Mouse (Mus musculus): ENCODE data around the gene Napepld. TPM values are rescaled to one million over a fixed set of nuclear protein-coding genes. Genes with fewer than 3 reads are reported as not detected.
"Not testable (repeated sequence)": the region's sequence is repeated elsewhere in the genome, so short reads cannot be mapped to it uniquely, and the experiment has no call there.

Napepld gene
- total RNA-seq, 2 experiments from 2014 or later = 26.4 to 48.6 TPM

DNA sequence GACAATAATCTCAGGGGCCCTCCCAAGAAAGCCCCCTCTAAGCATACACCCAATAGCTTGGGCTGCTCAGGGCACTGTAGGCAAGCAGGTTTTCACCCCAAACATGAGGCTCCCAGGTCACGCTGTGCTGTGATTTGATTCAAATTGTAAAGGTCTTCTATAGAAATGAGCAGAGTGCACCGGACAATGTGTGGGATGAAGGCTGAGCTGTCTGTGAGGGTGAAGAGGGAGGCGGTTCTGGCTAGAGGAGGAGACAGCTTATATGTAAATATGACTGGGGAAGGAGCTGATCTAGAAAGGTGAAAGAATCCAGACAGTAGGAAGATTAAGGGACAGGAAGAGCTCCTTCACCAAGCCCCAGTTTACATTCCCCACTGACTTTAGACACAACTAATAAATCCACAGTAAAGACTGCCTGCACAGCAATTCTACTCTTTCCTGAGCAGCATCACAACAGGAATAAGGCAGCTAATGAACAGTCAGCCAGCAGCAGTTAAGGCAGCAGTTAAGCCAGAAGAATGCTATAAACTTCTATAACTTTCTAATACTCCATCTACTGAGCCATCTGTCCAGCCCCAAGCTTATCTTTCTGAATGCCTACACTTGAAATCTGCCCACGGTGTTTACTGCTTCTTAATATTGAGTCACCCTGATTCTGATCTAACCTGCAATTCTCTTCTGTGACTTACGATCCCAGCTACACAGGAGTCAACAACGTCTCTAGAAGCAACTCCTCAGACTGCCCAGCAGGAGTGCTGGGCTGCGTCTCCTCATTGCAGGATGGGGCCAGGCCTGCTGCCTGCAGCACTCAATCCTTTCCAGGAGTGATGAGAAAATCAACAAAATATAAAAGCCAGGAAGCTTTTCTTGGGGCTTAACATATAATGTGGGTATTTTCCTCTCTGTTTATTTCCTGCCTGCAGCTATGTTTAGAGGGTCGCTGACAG, 33.7 kb downstream of the Napepld start:
- DNase-seq = no peak

GRCm38 (mm10) chr5:21663081-21663480, 38.1 kb downstream of the Napepld start:
- DNase-seq = peak; percentile 60 to 74

GRCm38 (mm10) chr5:21660850-21661249, 40.3 kb downstream of the Napepld start:
- DNase-seq = no peak

GRCm38 (mm10) chr5:21658623-21659395, 42.4 kb downstream of the Napepld start:
- peak; percentile 90 to 91 for DNase-seq

DNA sequence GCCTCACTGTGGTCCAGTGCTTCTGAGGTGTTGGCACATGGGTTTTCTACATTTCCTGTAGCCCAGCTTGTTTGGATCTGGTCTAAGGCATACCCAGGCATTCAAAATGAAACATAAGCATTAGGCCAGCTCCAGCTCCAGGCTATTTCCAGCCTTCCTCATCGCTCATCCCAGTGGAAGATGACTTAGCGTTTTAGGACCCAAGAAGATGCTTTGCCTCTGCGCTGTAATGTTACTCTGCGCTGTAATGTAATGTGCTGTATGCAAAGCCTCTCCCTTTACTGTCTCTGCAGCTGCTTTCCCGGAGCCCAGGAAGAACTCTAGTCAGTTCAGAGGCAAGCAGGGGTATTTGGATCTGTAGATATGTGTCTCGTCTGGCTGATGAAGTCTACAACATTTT, 43.2 kb downstream of the Napepld start:
- DNase-seq = no peak

- no peak for DNase-seq
These were observed 44.3 kb downstream of the Napepld start for GRCm38 (mm10) chr5:21656912-21657311.

DNA sequence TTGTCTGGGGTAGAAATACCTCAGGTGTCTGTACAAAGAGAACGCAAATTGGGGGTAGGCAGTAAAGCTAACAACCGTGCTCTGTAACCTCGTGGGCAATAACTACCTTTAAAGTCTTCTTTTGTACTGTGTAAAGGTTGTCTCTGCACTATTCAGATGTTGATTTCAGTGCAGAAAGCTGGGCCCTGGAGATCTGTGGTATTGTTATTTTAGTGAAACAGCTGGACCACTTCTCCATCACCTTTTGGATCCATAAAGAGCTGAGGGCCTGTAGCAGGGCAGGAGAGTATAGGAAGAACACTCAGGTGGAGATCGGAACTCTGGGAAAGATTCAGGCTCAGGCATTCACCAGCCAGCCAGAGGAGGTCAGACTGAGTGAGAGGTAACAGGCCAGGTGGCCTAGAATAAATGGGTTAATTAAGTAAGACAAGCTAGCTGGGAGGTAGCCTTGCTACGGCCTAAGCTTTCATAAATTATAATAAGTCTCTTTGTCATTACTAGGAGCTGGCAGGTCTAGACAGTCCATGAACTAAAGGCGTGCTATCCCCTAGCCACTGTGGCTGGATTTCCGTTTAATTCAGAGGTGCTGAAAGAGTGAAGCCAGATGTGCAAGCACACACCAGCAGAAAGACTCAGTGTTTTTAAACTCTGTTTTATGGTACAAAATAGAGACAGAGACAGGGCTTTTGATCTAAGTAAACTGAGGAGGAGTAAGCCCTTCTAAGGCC, 49.1 kb downstream of the Napepld start:
- DNase-seq = no peak

DNA sequence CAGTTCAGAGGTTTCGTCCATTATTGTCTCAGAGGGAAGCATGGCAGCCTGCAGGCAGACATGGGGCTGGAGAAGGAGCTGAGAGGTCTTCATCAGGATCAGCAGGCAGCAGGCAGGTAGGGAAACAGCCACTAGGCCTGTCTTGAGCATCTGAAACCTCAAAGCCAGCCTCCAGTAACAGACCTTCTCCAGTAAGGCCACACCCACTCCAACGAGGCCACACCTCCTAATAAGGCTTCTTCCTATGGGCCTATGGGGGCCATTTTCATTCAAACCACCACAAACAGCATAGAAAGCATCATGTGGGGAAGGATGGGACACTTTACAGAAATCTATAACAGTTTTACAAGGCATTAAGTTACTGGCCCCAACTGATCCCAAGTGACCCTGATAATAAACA, 50.5 kb downstream of the Napepld start:
- DNase-seq = no peak

DNA sequence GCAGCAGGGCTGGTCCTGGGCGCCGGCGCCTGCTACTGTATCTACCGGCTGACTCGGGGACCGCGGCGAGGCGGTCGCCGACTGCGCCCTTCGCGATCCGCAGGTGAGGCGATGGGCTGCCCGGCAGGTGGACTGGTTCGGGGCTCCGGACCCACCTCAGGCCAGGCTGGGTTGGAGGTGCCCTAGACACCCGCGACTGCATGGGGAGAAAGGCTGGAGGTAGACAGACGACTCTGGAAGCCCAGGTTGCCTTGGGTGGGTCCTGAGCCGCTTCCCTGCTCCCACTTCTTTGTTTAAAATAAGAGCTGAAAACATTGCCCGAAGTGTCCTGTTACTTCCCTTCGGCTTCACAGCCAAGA, 55.1 kb downstream of the Napepld start:
- DNase-seq = no peak

- peak; percentile 88 to 90 for DNase-seq
These were observed 55.6 kb downstream of the Napepld start, which contains the start of the genes Fbxl13 and Armc10 for GRCm38 (mm10) chr5:21645439-21646132. Gene Fbxl13 (minus strand): TSS chr5:21645634. Gene Armc10 (plus strand): TSS chr5:21645813.

DNA sequence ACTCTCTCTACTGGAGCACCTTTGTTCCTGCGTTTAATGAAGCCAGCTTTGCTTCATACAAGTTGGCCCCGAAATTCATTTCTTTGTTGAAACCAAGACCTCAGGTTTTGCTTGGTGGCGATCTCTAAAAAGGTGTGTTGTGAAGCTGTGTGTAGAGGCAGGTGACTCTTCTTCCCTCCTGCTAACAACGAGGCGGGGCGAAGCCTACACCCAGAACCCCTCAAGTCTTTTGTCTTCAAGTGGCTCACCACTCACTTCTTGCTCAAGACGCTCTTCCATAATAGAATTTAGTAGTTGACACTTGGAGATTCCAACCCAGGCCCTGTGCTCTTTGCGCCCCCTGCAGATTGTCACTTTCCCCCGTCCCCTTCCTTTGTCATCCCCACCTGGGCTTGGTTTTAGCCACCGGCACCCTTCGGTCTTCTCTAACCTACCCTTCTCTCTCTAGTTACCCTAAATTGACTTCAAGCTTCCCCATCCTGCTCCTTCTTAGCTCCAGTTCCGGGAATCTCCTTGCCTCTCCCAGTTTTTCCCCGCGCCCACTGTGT, 56.2 kb downstream of the Napepld start:
- no peak for DNase-seq

DNA sequence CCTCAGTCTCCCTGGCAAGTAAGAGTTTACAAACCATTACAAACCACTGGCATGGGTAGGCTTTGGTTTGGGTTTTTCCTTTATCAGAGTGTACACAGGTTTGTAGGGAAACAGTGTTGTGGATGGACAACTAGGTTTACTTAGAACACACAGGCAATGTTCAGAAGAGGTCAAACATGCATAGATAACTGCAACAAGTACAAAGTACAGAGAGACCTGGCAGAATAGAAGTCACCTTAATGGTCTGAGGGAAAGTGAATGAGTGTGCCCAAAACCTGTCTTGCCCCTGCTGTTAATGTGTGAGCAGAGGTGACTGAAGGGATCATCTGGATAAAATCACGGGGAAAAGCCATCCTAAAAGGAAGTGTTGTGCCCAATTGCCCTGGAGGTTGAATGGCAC, 57.6 kb downstream of the Napepld start:
- no peak for DNase-seq

GRCm38 (mm10) chr5:21640961-21641360, 60.2 kb downstream of the Napepld start:
- peak; percentile 27 to 33 for DNase-seq

- no peak for DNase-seq
These were observed 75.3 kb downstream of the Napepld start for GRCm38 (mm10) chr5:21625916-21626315.

GRCm38 (mm10) chr5:21616450-21617009, 84.7 kb downstream of the Napepld start:
- no peak for DNase-seq

DNA sequence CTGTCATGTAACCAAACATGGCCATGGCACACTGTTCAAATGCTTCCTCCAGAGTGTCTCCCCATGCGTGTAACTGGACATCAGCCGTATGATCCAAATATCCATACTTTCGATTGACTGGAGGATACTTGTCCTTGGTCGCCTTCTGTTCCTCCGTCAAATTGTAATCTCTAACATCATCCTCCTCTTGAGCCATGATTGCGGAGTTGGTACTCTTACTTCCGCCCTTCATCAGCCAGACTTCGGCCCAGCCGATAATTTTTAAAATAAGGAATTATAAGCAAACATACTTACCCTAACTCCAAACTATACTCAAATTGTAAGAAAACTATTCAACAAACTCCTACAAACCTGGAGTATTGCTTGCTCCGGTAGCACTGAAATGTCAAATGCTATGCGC, 86.9 kb downstream of the Napepld start:
- not testable (repeated sequence) for DNase-seq

Other genes starting within 250 kb of the Napepld start
- gene Lrrc17, start 157.8 kb downstream of the Napepld start, total RNA-seq (2021) = 1 to 10 TPM; 2.8 TPM
- gene Fbxl13, start 55.8 kb downstream of the Napepld start, total RNA-seq (2021) = not detected
- 10 to 100 TPM; 11.4 to 28.0 TPM for gene Armc10, start 55.6 kb downstream of the Napepld start, total RNA-seq (2021)
- gene Pmpcb, start 35.7 kb upstream of the Napepld start, total RNA-seq (2021) = 100 to 1,000 TPM; 256 to 300 TPM
- 10 to 100 TPM; 34.8 to 35.1 TPM for gene Dnajc2, start 83.9 kb upstream of the Napepld start, total RNA-seq (2021)
- gene Psmc2, start 83.9 kb upstream of the Napepld start, total RNA-seq (2021) = 100 to 1,000 TPM; 153 to 159 TPM
- not detected for gene Slc26a5, start 164.2 kb upstream of the Napepld start, total RNA-seq (2021)

Measured in adrenal gland, postnatal 36 days (tissue).